Mouse (Mus musculus) kidney, adult 2 months (tissue): ENCODE measurements around the gene Tmbim6.

Experiments
- CTCF ChIP-seq: fragments of 200-500 bp; conservative IDR thresholded peaks from 2 replicates; pipeline ENCODE4 v1.5.1; 2011; ENCODE audit warnings: low read depth, mild to moderate bottlenecking, control low read depth, low read length, moderate library complexity, mixed read lengths; ENCODE audit not compliant: insufficient read depth, insufficient read length
- POLR2A ChIP-seq: fragments of 200-500 bp; IDR thresholded peaks from one replicate; pipeline ENCODE4 v1.6.1; 2011; ENCODE audit warnings: low read depth, low read length, control low read depth

DNA sequence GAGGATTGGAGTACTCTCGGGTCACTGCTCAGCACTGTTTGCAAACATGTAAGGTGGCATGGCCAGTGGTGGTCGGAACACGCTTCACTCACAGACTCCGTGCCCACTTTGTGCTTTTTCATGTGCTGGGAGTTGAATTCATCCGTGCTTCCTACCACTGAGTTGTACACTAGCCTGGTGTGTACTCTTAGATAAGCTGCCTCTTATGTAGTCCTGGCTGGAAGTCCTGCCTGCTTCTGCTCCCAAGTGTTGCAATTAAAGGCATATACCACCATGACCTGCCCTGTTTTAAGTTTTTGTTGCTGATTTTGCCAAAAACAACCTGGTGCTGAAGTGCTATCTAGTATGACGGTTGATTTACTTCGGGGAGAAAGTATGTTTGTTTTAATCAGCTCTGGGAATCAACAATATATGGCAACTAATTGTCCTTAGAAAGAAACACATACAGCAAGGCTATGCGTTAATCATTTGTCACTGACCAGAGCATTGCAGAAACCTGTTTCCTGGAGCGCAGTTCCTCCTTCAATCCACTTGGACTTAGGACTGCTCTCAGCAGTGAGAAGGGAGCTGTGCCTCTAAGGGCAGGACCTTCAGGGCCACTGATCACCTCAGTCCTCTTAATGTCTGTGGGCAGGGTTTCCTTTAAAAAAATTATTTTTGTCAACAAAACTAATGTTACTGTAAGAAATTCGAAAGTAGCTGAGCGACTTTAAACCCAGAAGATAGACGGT lies 10.6 kb downstream of the Tmbim6 start:
- TF ChIP-seq CTCF: 0 out of 2 replicates have a peak, but pooled peaks have one; percentile 10
- TF ChIP-seq POLR2A: no peak
